Mouse (Mus musculus) MEL (cell line): ENCODE data around the gene Nosip. TPM values are rescaled to one million over a fixed set of nuclear protein-coding genes. Genes with fewer than 3 reads are reported as not detected.

Experiments used
- DNase-seq: peaks from one replicate; pipeline ENCODE4 v3.0.0; 2011; ENCODE audit warnings: low read depth, low spot score
- H3K27ac ChIP-seq: 2 replicates; pipeline ENCODE4 v1.5.1; 2012; ENCODE audit warnings: low read depth, mild to moderate bottlenecking, control low read depth, low read length, moderate library complexity; ENCODE audit not compliant: control insufficient read depth
- H3K27me3 ChIP-seq, 2 experiments: fragments of 150-350 bp in 1 of 2; sonication (generic) in 1 of 2; 2 replicates each; pipeline ENCODE4 v1.6.1; 2012; ENCODE audit warnings: low read length in 2 of 2, mild to moderate bottlenecking in 2 of 2, improper control_type of control experiment in 1 of 2, moderate library complexity in 1 of 2; ENCODE audit not compliant: insufficient read depth in 2 of 2, control insufficient read depth in 1 of 2
- H3K36me3 ChIP-seq, 2 experiments: 2 replicates each; pipeline ENCODE4 v1.6.1; 2012 to 2014; ENCODE audit warnings: low read length in 2 of 2, improper control_type of control experiment in 1 of 2, inconsistent platforms in 1 of 2, mild to moderate bottlenecking in 1 of 2; ENCODE audit not compliant: insufficient read depth in 2 of 2, control insufficient read depth in 1 of 2
- H3K4me1 ChIP-seq, 2 experiments: fragments of 150-350 bp in 1 of 2; sonication (generic) in 1 of 2; 2 replicates each; pipeline ENCODE4 v1.6.1; 2012; ENCODE audit warnings: low read length in 2 of 2, improper control_type of control experiment in 1 of 2, mild to moderate bottlenecking in 1 of 2; ENCODE audit not compliant: insufficient read depth in 2 of 2, control insufficient read depth in 1 of 2
- H3K4me3 ChIP-seq, 2 experiments: fragments of 150-350 bp in 1 of 2; sonication (generic) in 1 of 2; 2 replicates each; pipeline ENCODE4 v1.5.1; 2012; ENCODE audit warnings: low read depth in 2 of 2, low read length in 2 of 2, mild to moderate bottlenecking in 2 of 2, moderate library complexity in 2 of 2, control low read depth in 1 of 2, improper control_type of control experiment in 1 of 2; ENCODE audit not compliant: control insufficient read depth in 1 of 2, insufficient read depth in 1 of 2
- H3K79me2 ChIP-seq: 2 replicates; pipeline ENCODE4 v1.6.1; 2012; ENCODE audit warnings: mild to moderate bottlenecking, low read length, moderate library complexity; ENCODE audit not compliant: control insufficient read depth, poor library complexity, insufficient read depth
- H3K9ac ChIP-seq: 2 replicates; pipeline ENCODE4 v1.6.1; 2012; ENCODE audit warnings: low read depth, mild to moderate bottlenecking, control low read depth, low read length, moderate library complexity; ENCODE audit not compliant: control insufficient read depth, poor library complexity, severe bottlenecking
- H3K9me3 ChIP-seq: fragments of 150-350 bp; sonication (generic); replicated peaks from 2 replicates; pipeline ENCODE4 v1.6.1; 2012; ENCODE audit warnings: mild to moderate bottlenecking, low read length, improper control_type of control experiment, moderate library complexity; ENCODE audit not compliant: insufficient read depth
- BHLHE40 ChIP-seq: IDR thresholded peaks from 2 replicates; pipeline ENCODE4 v1.6.1; 2012; ENCODE audit warnings: low read depth, mild to moderate bottlenecking, inconsistent platforms, low read length, improper control_type of control experiment, borderline replicate concordance
- CHD1 ChIP-seq: IDR thresholded peaks from 2 replicates; pipeline ENCODE4 v1.6.1; 2012; ENCODE audit warnings: low read depth, mild to moderate bottlenecking, inconsistent platforms, low read length, improper control_type of control experiment
- CTCF ChIP-seq, 3 experiments: IDR thresholded peaks in 2 of 3; conservative IDR thresholded peaks in 1 of 3; 2 replicates each; pipeline ENCODE4 v1.5.1; 2011 to 2012; ENCODE audit warnings: low read length in 3 of 3, low read depth in 2 of 3, mild to moderate bottlenecking in 2 of 3, improper control_type of control experiment in 1 of 3, inconsistent platforms in 1 of 3, mixed read lengths in 1 of 3, moderate library complexity in 1 of 3; ENCODE audit not compliant: control insufficient read depth in 1 of 3, insufficient read depth in 1 of 3, poor library complexity in 1 of 3, severe bottlenecking in 1 of 3
- E2F4 ChIP-seq: IDR thresholded peaks from 2 replicates; pipeline ENCODE4 v1.6.1; 2011; ENCODE audit warnings: low read depth, low read length, improper control_type of control experiment, borderline replicate concordance
- ELF1 ChIP-seq: IDR thresholded peaks from 2 replicates; pipeline ENCODE4 v1.6.1; 2014; ENCODE audit warnings: low read depth, mild to moderate bottlenecking, inconsistent platforms, low read length, improper control_type of control experiment, moderate library complexity
- EP300 ChIP-seq, 2 experiments: IDR thresholded peaks; 2 replicates each; pipeline ENCODE4 v1.6.1; 2011; ENCODE audit warnings: improper control_type of control experiment in 2 of 2, low read length in 2 of 2, low read depth in 1 of 2, mild to moderate bottlenecking in 1 of 2
- ETS1 ChIP-seq: IDR thresholded peaks from 2 replicates; pipeline ENCODE4 v1.6.1; 2012; ENCODE audit warnings: low read depth, mild to moderate bottlenecking, inconsistent platforms, low read length, improper control_type of control experiment, moderate library complexity
- GATA1 ChIP-seq: IDR thresholded peaks from 2 replicates; pipeline ENCODE4 v1.6.1; 2011; ENCODE audit warnings: low read depth, low read length, improper control_type of control experiment
- KAT2A ChIP-seq: conservative IDR thresholded peaks from 2 replicates; pipeline ENCODE4 v1.6.1; 2012; ENCODE audit warnings: low read depth, low read length, improper control_type of control experiment, inconsistent platforms
- MAZ ChIP-seq: IDR thresholded peaks from 2 replicates; pipeline ENCODE4 v1.6.1; 2012; ENCODE audit warnings: low read depth, mild to moderate bottlenecking, inconsistent platforms, low read length, improper control_type of control experiment
- MYC ChIP-seq: IDR thresholded peaks from 2 replicates; pipeline ENCODE4 v1.6.1; 2011; ENCODE audit warnings: low read depth, mild to moderate bottlenecking, low read length, improper control_type of control experiment, moderate library complexity
- NELFE ChIP-seq: IDR thresholded peaks from 2 replicates; pipeline ENCODE4 v1.6.1; 2011; ENCODE audit warnings: low read depth, low read length, improper control_type of control experiment
- NRF1 ChIP-seq: IDR thresholded peaks from 2 replicates; pipeline ENCODE4 v1.6.1; 2014; ENCODE audit warnings: low read depth, mild to moderate bottlenecking, inconsistent platforms, low read length, improper control_type of control experiment, moderate library complexity; ENCODE audit not compliant: poor library complexity, insufficient read depth, severe bottlenecking
- POLR2A ChIP-seq, 2 experiments: IDR thresholded peaks; 2 replicates each; pipeline ENCODE4 v1.6.1; 2011 to 2012; ENCODE audit warnings: low read length in 2 of 2, mild to moderate bottlenecking in 2 of 2, control low read depth in 1 of 2, improper control_type of control experiment in 1 of 2, low read depth in 1 of 2, moderate library complexity in 1 of 2; ENCODE audit not compliant: control insufficient read depth in 1 of 2, insufficient read depth in 1 of 2, poor library complexity in 1 of 2
- POLR2AphosphoS2 ChIP-seq: IDR thresholded peaks from 2 replicates; pipeline ENCODE4 v1.6.1; 2011; ENCODE audit warnings: low read length, improper control_type of control experiment
- POLR2AphosphoS5 ChIP-seq: IDR thresholded peaks from 2 replicates; pipeline ENCODE4 v1.6.1; 2012; ENCODE audit warnings: low read depth, borderline replicate concordance, mild to moderate bottlenecking, inconsistent platforms, low read length, moderate library complexity, mixed read lengths
- RAD21 ChIP-seq: IDR thresholded peaks from 2 replicates; pipeline ENCODE4 v1.6.1; 2011; ENCODE audit warnings: mild to moderate bottlenecking, low read depth, low read length, improper control_type of control experiment
- TAL1 ChIP-seq: IDR thresholded peaks from 2 replicates; pipeline ENCODE4 v1.6.1; 2012; ENCODE audit warnings: mild to moderate bottlenecking, inconsistent platforms, low read length, moderate library complexity, mixed read lengths
- TBP ChIP-seq: IDR thresholded peaks from 2 replicates; pipeline ENCODE4 v1.8.0; 2011; ENCODE audit warnings: low read depth, low read length, improper control_type of control experiment
- TCF12 ChIP-seq: IDR thresholded peaks from 2 replicates; pipeline ENCODE4 v1.6.1; 2014; ENCODE audit warnings: low read depth, mild to moderate bottlenecking, inconsistent platforms, low read length, improper control_type of control experiment, moderate library complexity
- UBTF ChIP-seq: IDR thresholded peaks from 2 replicates; pipeline ENCODE4 v1.6.1; 2012; ENCODE audit warnings: low read depth, mild to moderate bottlenecking, inconsistent platforms, low read length, improper control_type of control experiment, moderate library complexity, borderline replicate concordance; ENCODE audit not compliant: insufficient read depth
- USF1 ChIP-seq: IDR thresholded peaks from 2 replicates; pipeline ENCODE4 v1.6.1; 2014; ENCODE audit warnings: low read depth, mild to moderate bottlenecking, inconsistent platforms, low read length, improper control_type of control experiment, moderate library complexity
- ZC3H11A ChIP-seq: IDR thresholded peaks from 2 replicates; pipeline ENCODE4 v1.6.1; 2012; ENCODE audit warnings: low read depth, mild to moderate bottlenecking, inconsistent platforms, low read length, improper control_type of control experiment
- ZKSCAN1 ChIP-seq: IDR thresholded peaks from 2 replicates; pipeline ENCODE4 v1.6.1; 2012; ENCODE audit warnings: low read depth, mild to moderate bottlenecking, inconsistent platforms, low read length, improper control_type of control experiment, moderate library complexity
- ZNF384 ChIP-seq: IDR thresholded peaks from 2 replicates; pipeline ENCODE4 v1.6.1; 2012; ENCODE audit warnings: low read depth, mild to moderate bottlenecking, inconsistent platforms, low read length, improper control_type of control experiment
- polyA plus RNA-seq, 2 experiments: library from polyadenylated mRNA; stranded (reverse) in 1 of 2; unstranded in 1 of 2; fragments of >175 nt in 1 of 2; fragments of >200 nt in 1 of 2; gene quantifications; 2 replicates each; pipeline versions ENCODE4 v1.2.1 to v1.2.4; 2012; ENCODE audit warnings: low replicate concordance in 2 of 2, low read depth in 1 of 2; ENCODE audit not compliant: insufficient read length in 2 of 2, insufficient read depth in 1 of 2, missing spikeins in 1 of 2
- total RNA-seq: library from RNA; depleted of rRNA; stranded (reverse); fragments of 300-350 nt; gene quantifications from 2 replicates; pipeline ENCODE4 v1.2.3, GENCODE M21; 2012

The Nosip gene
- total and polyA plus RNA-seq, 3 experiments: 50.7 to 78.9 TPM; not detected in 1

DNA sequence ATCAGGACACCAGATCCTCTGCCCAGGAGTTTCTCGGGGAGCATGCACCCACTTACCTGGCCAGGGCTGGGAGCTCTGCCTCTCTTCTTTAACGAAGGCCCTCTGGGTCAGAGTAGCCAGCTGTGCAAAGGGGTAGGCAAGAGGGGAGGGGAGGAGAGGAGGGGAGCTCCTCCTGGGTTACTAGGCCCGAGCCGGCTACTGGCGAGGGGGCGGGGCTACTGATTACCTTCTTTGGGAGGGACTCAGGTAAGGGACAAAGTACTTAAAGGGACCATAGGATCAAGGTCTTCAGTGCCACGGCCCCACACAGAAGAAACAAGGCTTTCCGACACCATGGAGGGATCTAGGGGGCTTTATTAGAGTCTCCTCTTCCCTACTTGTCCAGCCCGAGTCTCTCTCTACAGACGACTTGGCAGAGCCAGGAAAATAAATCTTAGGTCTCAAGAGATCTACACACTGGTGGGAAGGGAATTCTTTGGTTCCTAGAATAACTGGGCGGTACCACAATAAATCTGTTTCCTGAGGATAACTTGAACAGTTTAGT is 625 bp upstream of the Nosip start:
- H3K79me2 ChIP-seq: peaks cover 30% of the 10 kb centered on the region
- peaks cover 2 to 16% of the 10 kb centered on the region in 2 experiments; a peak in 3 of 4 replicates for H3K4me1 ChIP-seq
- peak; percentile 53 for DNase-seq
- H3K27me3 ChIP-seq: no peaks in the 10 kb centered on the region
- H3K9me3 ChIP-seq: no peaks in the 10 kb centered on the region
- peak overlapping the region; percentile 73 for H3K9ac ChIP-seq
- H3K4me3 ChIP-seq: peak overlapping the region; percentile 53 to 58
- H3K27ac ChIP-seq: peak overlapping the region; percentile 34
- peaks cover 0 to 15% of the 10 kb centered on the region in 2 experiments; a peak in 2 of 4 replicates for H3K36me3 ChIP-seq
- TF ChIP-seq GATA1 (no peak), ZKSCAN1 (no peak), KAT2A (no peak), NRF1 (no peak), E2F4 (no peak), CHD1 (no peak), UBTF (no peak), TCF12 (no peak), BHLHE40 (no peak), ZNF384 (no peak), MYC (no peak), RAD21 (no peak), ZC3H11A (no peak), ETS1 (no peak), ELF1 (no peak)

DNA sequence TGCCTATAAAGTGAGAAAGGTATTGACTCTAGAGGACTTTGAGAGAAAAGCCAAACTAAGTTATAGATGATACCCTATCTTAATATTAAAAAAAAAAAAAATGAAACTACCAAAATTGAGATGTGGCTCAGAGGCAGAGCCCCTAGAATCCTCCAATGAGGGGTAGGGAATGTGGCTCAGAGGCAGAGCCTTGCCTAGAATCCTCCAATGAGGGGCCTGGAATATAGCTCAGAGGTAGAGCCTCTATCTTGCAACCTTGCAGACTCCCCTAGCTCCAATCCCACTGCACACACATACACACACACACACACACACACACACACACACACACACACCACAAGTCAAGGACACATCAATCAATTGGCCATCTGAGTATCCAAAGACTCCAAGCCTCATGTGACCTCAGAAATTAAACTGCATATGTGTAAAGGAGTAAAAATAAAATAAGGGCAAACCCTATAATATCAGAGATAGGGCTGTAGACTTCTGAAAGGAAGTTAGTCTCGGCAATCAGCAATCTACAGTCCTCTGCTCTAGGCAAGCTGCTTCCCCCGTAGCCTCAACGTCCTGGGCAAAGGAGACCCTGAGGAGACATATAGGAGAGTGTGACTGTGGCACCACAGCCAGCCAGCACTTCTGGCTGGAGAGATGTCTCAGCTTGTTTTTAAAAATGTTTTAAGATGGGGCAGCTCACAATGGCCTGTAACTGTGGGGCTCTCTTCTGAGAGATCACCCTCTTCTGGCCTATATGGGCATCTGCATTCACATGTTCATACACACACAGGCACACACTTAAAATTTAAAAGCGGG is 5.2 kb downstream of the Nosip start:
- Histone ChIP-seq H3K4me3 (peak overlapping the region; percentile 8 to 23), H3K79me2 (peaks cover 54% of the 10 kb centered on the region), H3K9ac (peak overlapping the region; percentile 57), H3K27me3 (no peaks in the 10 kb centered on the region), H3K27ac (peak overlapping the region; percentile 69), H3K9me3 (no peaks in the 10 kb centered on the region), H3K36me3 (peaks cover 0 to 16% of the 10 kb centered on the region in 2 experiments; a peak in 2 of 4 replicates)
- DNase-seq: peak; percentile 88
- TF ChIP-seq GATA1 (peak; percentile 39), POLR2AphosphoS5 (no peak), MAZ (no peak), KAT2A (no peak), NRF1 (no peak), CTCF (IDR thresholded peaks at IDR 0.05 in 2 of 3, conservative IDR thresholded peaks at IDR 0.05 in 1 of 3; ENCODE audit: control insufficient read depth in 1 of 3, insufficient read depth in 1 of 3, low read depth in 2 of 3, low read length in 3 of 3, poor library complexity in 1 of 3, severe bottlenecking in 1 of 3) (no peak), POLR2AphosphoS2 (no peak), ZNF384 (peak; percentile 82), TBP (peak; percentile 46; the same call in 1 of the 2 replicates), USF1 (peak; percentile 40; the same call in 1 of the 2 replicates), POLR2A (IDR thresholded peaks at IDR 0.05; ENCODE audit: control insufficient read depth in 1 of 2, insufficient read depth in 1 of 2, low read depth in 1 of 2, low read length in 2 of 2, poor library complexity in 1 of 2) (peak in 1 of 2 experiments; percentile 51; a peak in 2 of 4 replicates), NELFE (0 out of 2 replicates have a peak, but pooled peaks have one; percentile 32), TAL1 (peak; percentile 58), EP300 (IDR thresholded peaks at IDR 0.05; ENCODE audit: low read depth in 1 of 2, low read length in 2 of 2) (0 out of 4 replicates have a peak, but pooled peaks have one; percentile 13 to 19)
- TF ChIP-seq, all 39 proteins: peak for 8
- peaks cover 0 to 16% of the 10 kb centered on the region in 2 experiments; a peak in 3 of 4 replicates for H3K4me1 ChIP-seq
